9 mouse cellular contexts compared by ENCODE assay signal in the genomic region with DNA sequence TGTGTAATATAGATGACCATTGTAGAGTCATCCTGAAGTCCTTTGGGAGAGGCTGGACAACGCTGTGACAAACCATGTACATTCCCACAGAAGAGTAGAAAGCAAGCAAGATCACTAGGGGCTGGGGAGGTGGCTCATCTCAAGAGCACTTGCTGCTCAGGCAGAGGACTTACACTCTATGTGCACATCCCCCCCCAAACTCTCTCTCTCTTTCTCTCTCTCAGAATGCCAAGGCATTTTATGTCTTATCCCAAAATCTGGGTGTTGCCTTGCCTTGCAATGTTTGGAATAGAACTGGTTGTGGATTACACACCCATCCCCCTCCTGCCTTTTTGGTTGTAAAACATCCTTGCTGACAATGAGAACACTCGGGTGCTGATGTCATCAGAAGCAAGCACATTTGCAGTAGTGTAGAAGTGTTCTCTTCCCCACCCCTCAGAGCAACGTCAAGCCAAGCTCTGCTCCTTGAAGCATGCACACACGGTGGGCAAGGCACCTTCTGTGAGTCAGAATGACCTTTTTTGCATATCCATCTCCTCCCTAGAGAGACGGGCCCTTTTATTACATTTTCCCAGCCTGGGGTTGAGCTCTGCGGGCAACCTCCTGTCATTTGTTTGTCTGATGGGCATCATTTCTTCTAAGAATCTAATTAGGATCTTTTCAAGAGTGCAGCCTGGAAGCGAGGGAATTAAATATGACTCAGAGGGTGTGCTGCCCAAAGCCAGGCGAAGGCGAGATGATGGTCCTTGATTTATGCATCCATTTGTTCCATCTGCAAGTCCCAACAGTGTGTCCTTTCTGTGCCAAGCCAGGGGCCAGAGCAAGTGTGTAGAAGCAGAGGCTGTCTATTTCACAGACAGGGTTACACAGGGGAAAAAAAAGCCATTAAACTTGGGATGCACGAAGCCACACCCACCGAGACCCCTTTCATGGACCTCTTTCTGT. TPM values are rescaled to one million over a fixed set of nuclear protein-coding genes. Genes with fewer than 3 reads are reported as not detected.
DNase-seq lines count a peak whose midpoint lies in the region; ATAC-seq and TF ChIP-seq lines count a peak whose summit lies in the region.
"Had no signal": no experiment of that assay in that cellular context is flagged by ENCODE, and none has a peak within 500 bp of the region (broad histone marks: within the 10 kb centered on the region; RNA-seq: fewer than 3 reads in every experiment).

No protein-coding gene starts in this region.

- ATAC-seq in midbrain, embryonic 12.5 days (ENCODE audit: low FRiP score, low read depth) = no peak
- no peak for ATAC-seq in midbrain, embryonic 16.5 days
- peak; percentile 56 for ATAC-seq in hindbrain, embryonic 16.5 days
- ATAC-seq in stomach, embryonic 15.5 days (ENCODE audit: insufficient read depth, low FRiP score, low read depth) = 0 out of 2 replicates have a peak, but pooled peaks have one; percentile 5

- no peak overlapping the region for H3K4me2 ChIP-seq in midbrain, embryonic 12.5 days (replicated peaks)
- no peak overlapping the region for H3K4me2 ChIP-seq in midbrain, embryonic 16.5 days (ENCODE audit: low read length)
- H3K4me2 ChIP-seq in hindbrain, embryonic 16.5 days (ENCODE audit: low read length) = no peak overlapping the region
- no peak overlapping the region for H3K4me2 ChIP-seq in stomach, embryonic 15.5 days

- no peak for TF ChIP-seq POLR2A in brain, embryonic 14.5 days (IDR thresholded peaks at IDR 0.05; ENCODE audit: borderline replicate concordance, extremely low read depth, insufficient read depth, insufficient read length, poor library complexity, severe bottlenecking)

- no peaks in the 10 kb centered on the region for H3K9me3 ChIP-seq in midbrain, embryonic 12.5 days
- H3K9me3 ChIP-seq in midbrain, embryonic 16.5 days (replicated peaks; ENCODE audit: control insufficient read depth, low read length, poor library complexity, severe bottlenecking) = no peaks in the 10 kb centered on the region
- no peaks in the 10 kb centered on the region for H3K9me3 ChIP-seq in hindbrain, embryonic 16.5 days (ENCODE audit: control insufficient read depth, low read length)
- H3K9me3 ChIP-seq in stomach, embryonic 15.5 days = no peaks in the 10 kb centered on the region
- H3K9me3 ChIP-seq in embryonic facial prominence, embryonic 10.5 days = no peaks in the 10 kb centered on the region

- H3K4me1 ChIP-seq in midbrain, embryonic 12.5 days = peaks cover 14% of the 10 kb centered on the region
- peaks cover 6% of the 10 kb centered on the region; the same call in 1 of the 2 replicates for H3K4me1 ChIP-seq in midbrain, embryonic 16.5 days (ENCODE audit: control insufficient read depth, insufficient read depth, low read length)
- peaks cover 8% of the 10 kb centered on the region for H3K4me1 ChIP-seq in hindbrain, embryonic 16.5 days (ENCODE audit: control insufficient read depth, insufficient read depth, low read depth, low read length)
- peaks cover 13% of the 10 kb centered on the region; the same call in 1 of the 2 replicates for H3K4me1 ChIP-seq in stomach, embryonic 15.5 days
- H3K4me1 ChIP-seq in embryonic facial prominence, embryonic 10.5 days = peaks cover 22% of the 10 kb centered on the region

- DNase-seq in brain, embryonic 14.5 days (ENCODE audit: low read depth) = peak; percentile 50
- DNase-seq in embryonic facial prominence, embryonic 10.5 days (ENCODE audit: low spot score) = no peak
- no peak for DNase-seq in kidney, postnatal 4 days
- DNase-seq: cerebellum, adult 11 months had no signal

- H3K36me3 ChIP-seq in midbrain, embryonic 12.5 days = no peaks in the 10 kb centered on the region
- no peaks in the 10 kb centered on the region for H3K36me3 ChIP-seq in midbrain, embryonic 16.5 days (ENCODE audit: control insufficient read depth, insufficient read depth, low read length)
- H3K36me3 ChIP-seq in hindbrain, embryonic 16.5 days (ENCODE audit: control insufficient read depth, insufficient read depth, low read length) = no peaks in the 10 kb centered on the region
- H3K36me3 ChIP-seq in stomach, embryonic 15.5 days = no peaks in the 10 kb centered on the region
- no peaks in the 10 kb centered on the region for H3K36me3 ChIP-seq in embryonic facial prominence, embryonic 10.5 days (replicated peaks)

- no peak for TF ChIP-seq CTCF in brain, embryonic 14.5 days (IDR thresholded peaks at IDR 0.05; ENCODE audit: borderline replicate concordance, extremely low read depth, insufficient read depth, insufficient read length)

- H3K9ac ChIP-seq in midbrain, embryonic 12.5 days (replicated peaks) = no peak overlapping the region
- H3K9ac ChIP-seq in midbrain, embryonic 16.5 days (ENCODE audit: low read depth, low read length) = no peak overlapping the region
- H3K9ac ChIP-seq in hindbrain, embryonic 16.5 days (ENCODE audit: low read depth, low read length) = no peak overlapping the region
- no peak overlapping the region for H3K9ac ChIP-seq in stomach, embryonic 15.5 days
- H3K9ac ChIP-seq: liver, embryonic 14.5 days had no signal

- H3K27ac ChIP-seq in midbrain, embryonic 12.5 days (replicated peaks) = 0 out of 2 replicates have a peak overlapping the region, but pooled peaks have one; percentile 10
- no peak overlapping the region for H3K27ac ChIP-seq in midbrain, embryonic 16.5 days (ENCODE audit: low read length)
- H3K27ac ChIP-seq in hindbrain, embryonic 16.5 days (ENCODE audit: low read depth, low read length) = no peak overlapping the region
- no peak overlapping the region for H3K27ac ChIP-seq in stomach, embryonic 15.5 days
- H3K27ac ChIP-seq in embryonic facial prominence, embryonic 10.5 days (replicated peaks) = no peak overlapping the region
- H3K27ac ChIP-seq: liver, embryonic 14.5 days had no signal

- 45% methylated on average over 11 of the region's 11 CpGs for WGBS in midbrain, embryonic 12.5 days
- 34% methylated on average over 11 of the region's 11 CpGs for WGBS in midbrain, embryonic 16.5 days
- 24% methylated on average over 11 of the region's 11 CpGs for WGBS in hindbrain, embryonic 16.5 days
- WGBS in stomach, embryonic 15.5 days = 48% methylated on average over 11 of the region's 11 CpGs
- WGBS in embryonic facial prominence, embryonic 10.5 days = 57% methylated on average over 11 of the region's 11 CpGs

- H3K4me3 ChIP-seq in midbrain, embryonic 12.5 days = no peak overlapping the region
- H3K4me3 ChIP-seq in midbrain, embryonic 16.5 days (ENCODE audit: low read depth, low read length) = no peak overlapping the region
- H3K4me3 ChIP-seq in hindbrain, embryonic 16.5 days (ENCODE audit: low read length) = no peak overlapping the region
- H3K4me3 ChIP-seq in stomach, embryonic 15.5 days (replicated peaks) = no peak overlapping the region
- H3K4me3 ChIP-seq in embryonic facial prominence, embryonic 10.5 days = no peak overlapping the region

- no peaks in the 10 kb centered on the region for H3K27me3 ChIP-seq in midbrain, embryonic 12.5 days
- H3K27me3 ChIP-seq in midbrain, embryonic 16.5 days (ENCODE audit: control insufficient read depth, insufficient read depth, low read depth, low read length) = no peaks in the 10 kb centered on the region
- no peaks in the 10 kb centered on the region for H3K27me3 ChIP-seq in hindbrain, embryonic 16.5 days (replicated peaks; ENCODE audit: control insufficient read depth, insufficient read depth, low read length)
- H3K27me3 ChIP-seq in stomach, embryonic 15.5 days (replicated peaks) = no peaks in the 10 kb centered on the region
- H3K27me3 ChIP-seq in embryonic facial prominence, embryonic 10.5 days (replicated peaks; ENCODE audit: low read depth, poor library complexity, severe bottlenecking) = no peaks in the 10 kb centered on the region

RNA-seq across cellular contexts. Expression of gene Syt17, which starts 15.1 kb away (rescaled TPM):
- polyA plus RNA-seq in midbrain, embryonic 12.5 days (2016; fragmentation: Nextera tagmentation; extraction: Ambion mirVana) = 5.5 TPM in 2 replicates
- polyA plus RNA-seq in midbrain, embryonic 16.5 days (2015; fragmentation: Nextera tagmentation; extraction: Ambion mirVana) = 22.5 and 25.9 TPM in 2 replicates
- polyA plus RNA-seq in brain, embryonic 14.5 days (2012; rRNA removed) = 10.5 and 13.4 TPM in 2 replicates
- 27.4 and 28.3 TPM in 2 replicates for polyA plus RNA-seq in hindbrain, embryonic 16.5 days (2015; fragmentation: Nextera tagmentation; extraction: Ambion mirVana)
- 6.5 and 7.4 TPM in 2 replicates for polyA plus RNA-seq in stomach, embryonic 15.5 days (2015; fragmentation: Nextera tagmentation; extraction: Ambion mirVana)
- polyA plus RNA-seq in embryonic facial prominence, embryonic 10.5 days (2016; fragmentation: Nextera tagmentation; extraction: Ambion mirVana) = 1.7 and 1.9 TPM in 2 replicates

RNA-seq across cellular contexts. Expression of gene Itpripl2, which starts 28.7 kb away (rescaled TPM):
- 2.0 and 2.2 TPM in 2 replicates for polyA plus RNA-seq in midbrain, embryonic 12.5 days (2016; fragmentation: Nextera tagmentation; extraction: Ambion mirVana)
- polyA plus RNA-seq in midbrain, embryonic 16.5 days (2015; fragmentation: Nextera tagmentation; extraction: Ambion mirVana) = 0.39 and 0.75 TPM in 2 replicates
- 1.9 and 3.3 TPM in 2 replicates for polyA plus RNA-seq in brain, embryonic 14.5 days (2012; rRNA removed)
- polyA plus RNA-seq in hindbrain, embryonic 16.5 days (2015; fragmentation: Nextera tagmentation; extraction: Ambion mirVana) = 0.89 and 1.0 TPM in 2 replicates
- 6.2 and 6.4 TPM in 2 replicates for polyA plus RNA-seq in stomach, embryonic 15.5 days (2015; fragmentation: Nextera tagmentation; extraction: Ambion mirVana)
- polyA plus RNA-seq in embryonic facial prominence, embryonic 10.5 days (2016; fragmentation: Nextera tagmentation; extraction: Ambion mirVana) = 1.3 and 1.6 TPM in 2 replicates

Comparison
In these comparisons a context has a peak if more than half of its experiments do, and no peak if none do; other contexts are left out.
1. ATAC-seq: peak in hindbrain, embryonic 16.5 days (single experiment) and stomach, embryonic 15.5 days (single experiment); none in midbrain, embryonic 12.5 days (single experiment) and midbrain, embryonic 16.5 days (single experiment).